27 mouse cellular contexts compared by ENCODE assay signal in the genomic region with DNA sequence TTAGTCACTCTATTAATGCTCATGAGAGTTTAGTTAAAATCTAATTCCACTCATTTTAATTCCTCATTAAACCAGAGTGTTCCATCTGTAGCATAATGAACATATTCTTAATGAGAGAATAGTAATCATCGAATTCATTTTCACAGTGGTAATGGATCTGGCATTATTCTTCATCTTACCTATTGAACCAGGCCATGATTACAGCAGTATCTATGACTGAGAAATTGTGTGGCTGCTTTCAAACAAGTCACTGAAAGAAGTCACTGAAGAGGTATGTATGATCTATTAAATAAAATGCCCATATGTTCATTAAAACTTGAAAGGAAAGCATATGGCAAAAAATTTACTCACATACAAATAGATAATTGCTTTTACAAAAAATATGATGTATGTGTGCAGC.
"Had no signal": no experiment of that assay in that cellular context is flagged by ENCODE, and none has a peak within 500 bp of the region (broad histone marks: within the 10 kb centered on the region; RNA-seq: fewer than 3 reads in every experiment).

No protein-coding gene starts in this region.

- H3K27me3 ChIP-seq: heart, embryonic 13.5 days; heart, embryonic 15.5 days; hindbrain, embryonic 13.5 days; hindbrain, embryonic 15.5 days; kidney, embryonic 15.5 days; limb, embryonic 13.5 days; limb, embryonic 15.5 days; liver, embryonic 12.5 days had no signal

- H3K27ac ChIP-seq: heart, adult 2 months; heart, embryonic 13.5 days; heart, embryonic 15.5 days; hindbrain, embryonic 13.5 days; hindbrain, embryonic 15.5 days; hindbrain, postnatal 0 days; kidney, embryonic 15.5 days; kidney, postnatal 0 days; limb, embryonic 13.5 days; limb, embryonic 15.5 days; liver, embryonic 12.5 days; liver, embryonic 14.5 days had no signal

- H3K4me2 ChIP-seq: heart, embryonic 11.5 days; heart, embryonic 13.5 days; heart, embryonic 15.5 days; hindbrain, embryonic 13.5 days; hindbrain, embryonic 15.5 days; kidney, embryonic 15.5 days; limb, embryonic 13.5 days; limb, embryonic 15.5 days; liver, embryonic 12.5 days had no signal

- ATAC-seq: hindbrain, postnatal 0 days; intestine, embryonic 16.5 days; liver, embryonic 12.5 days had no signal

- H3K9ac ChIP-seq: heart, embryonic 13.5 days; heart, embryonic 15.5 days; hindbrain, embryonic 13.5 days; hindbrain, embryonic 15.5 days; kidney, embryonic 15.5 days; limb, embryonic 13.5 days; limb, embryonic 15.5 days; liver, embryonic 12.5 days; liver, embryonic 14.5 days had no signal

- H3K4me3 ChIP-seq: heart, adult 2 months; heart, embryonic 13.5 days; heart, embryonic 15.5 days; hindbrain, embryonic 13.5 days; hindbrain, embryonic 15.5 days; kidney, embryonic 15.5 days; limb, embryonic 13.5 days; limb, embryonic 15.5 days; liver, embryonic 12.5 days had no signal

- DNase-seq: gastrocnemius, postnatal 14 days; gastrocnemius, postnatal 36 days; heart, adult 11 months; heart, adult 2 months; heart, postnatal 14 days; heart, postnatal 36 days; kidney, adult 11 months; kidney, adult 2 months; kidney, adult 9 months; kidney, postnatal 14 days; kidney, postnatal 36 days; layer of hippocampus, adult 9-11 months; layer of hippocampus, postnatal 36 days; left cerebral cortex, postnatal 4 days had no signal

- H3K36me3 ChIP-seq: heart, embryonic 13.5 days; heart, embryonic 15.5 days; hindbrain, embryonic 13.5 days; hindbrain, embryonic 15.5 days; kidney, embryonic 15.5 days; limb, embryonic 13.5 days; limb, embryonic 15.5 days; liver, embryonic 12.5 days had no signal

- H3K9me3 ChIP-seq: heart, embryonic 13.5 days; heart, embryonic 15.5 days; hindbrain, embryonic 13.5 days; hindbrain, embryonic 15.5 days; kidney, embryonic 15.5 days; limb, embryonic 13.5 days; limb, embryonic 15.5 days; liver, embryonic 12.5 days had no signal

- H3K4me1 ChIP-seq: heart, embryonic 13.5 days; heart, embryonic 15.5 days; hindbrain, embryonic 13.5 days; hindbrain, embryonic 15.5 days; kidney, embryonic 15.5 days; limb, embryonic 13.5 days; limb, embryonic 15.5 days; liver, embryonic 12.5 days had no signal
